Mouse (Mus musculus) kidney, postnatal 0 days (tissue): Measurements from ENCODE around the gene Scg5. TPM values are rescaled to one million over a fixed set of nuclear protein-coding genes. Genes with fewer than 3 reads are reported as not detected.

ENCODE experiments used
- ATAC-seq: fragments of 200-750 bp; cut with Nextera tagmentation; replicated peaks from 2 replicates; pipeline ENCODE4 v1.8.0; 2017; ENCODE audit warnings: low read depth, moderate number of reproducible peaks, moderate TSS enrichment, moderate library complexity; ENCODE audit not compliant: low FRiP score
- DNase-seq: peaks from one replicate; pipeline ENCODE4 v3.0.0-alpha.2; 2016; ENCODE audit warnings: low spot score
- H3K27ac ChIP-seq: fragments of 300-500 bp; sonication (generic); 2 replicates; pipeline ENCODE4 v1.5.1; 2014; ENCODE audit warnings: mild to moderate bottlenecking
- H3K27me3 ChIP-seq: fragments of 300-500 bp; sonication (generic); 2 replicates; pipeline ENCODE4 v1.6.1; 2014; ENCODE audit warnings: low read length, mixed read lengths; ENCODE audit not compliant: insufficient read depth
- H3K36me3 ChIP-seq: fragments of 300-500 bp; sonication (generic); 2 replicates; pipeline ENCODE4 v1.6.1; 2014; ENCODE audit warnings: low read length, mixed read lengths; ENCODE audit not compliant: insufficient read depth
- H3K4me1 ChIP-seq: fragments of 300-500 bp; sonication (generic); replicated peaks from 2 replicates; pipeline ENCODE4 v1.6.1; 2014; ENCODE audit warnings: antibody characterized with exemption, low read length, mixed read lengths; ENCODE audit not compliant: insufficient read depth
- H3K4me2 ChIP-seq: fragments of 300-500 bp; sonication (generic); 2 replicates; pipeline ENCODE4 v1.6.1; 2014; ENCODE audit warnings: mild to moderate bottlenecking, low read length, moderate library complexity, mixed read lengths
- H3K4me3 ChIP-seq: fragments of 300-500 bp; sonication (generic); replicated peaks from 2 replicates; pipeline ENCODE4 v1.5.1; 2014; ENCODE audit warnings: low read depth, low read length
- H3K9ac ChIP-seq: fragments of 300-500 bp; sonication (generic); 2 replicates; pipeline ENCODE4 v1.6.1; 2014; ENCODE audit warnings: low read depth, low read length
- H3K9me3 ChIP-seq: fragments of 300-500 bp; sonication (generic); replicated peaks from 2 replicates; pipeline ENCODE4 v1.6.1; 2016; ENCODE audit warnings: low read length, inconsistent platforms, mixed read lengths
- CTCF ChIP-seq: IDR thresholded peaks from 2 replicates; pipeline ENCODE4 v1.5.1; 2016; ENCODE audit warnings: antibody characterized with exemption, low read depth, mild to moderate bottlenecking, moderate library complexity
- WGBS: fragments of 180-500 bp; shearing (Covaris S2); extraction: QIAGEN DNeasy Blood & Tissue Kit; methylation state at CpG from one replicate; pipeline ENCODE4 v1.1.7; 2014; 5-methylcytosine and 5-hydroxymethylcytosine counted together
- polyA plus RNA-seq: library from polyadenylated mRNA; unstranded; fragments of >200 nt; fragmentation: Nextera tagmentation; extraction: Ambion mirVana; gene quantifications from 2 replicates; pipeline ENCODE4 v1.2.1, GENCODE M21; 2015

Scg5 gene
- 36.9 and 46.2 TPM in 2 replicates for polyA plus RNA-seq

DNA sequence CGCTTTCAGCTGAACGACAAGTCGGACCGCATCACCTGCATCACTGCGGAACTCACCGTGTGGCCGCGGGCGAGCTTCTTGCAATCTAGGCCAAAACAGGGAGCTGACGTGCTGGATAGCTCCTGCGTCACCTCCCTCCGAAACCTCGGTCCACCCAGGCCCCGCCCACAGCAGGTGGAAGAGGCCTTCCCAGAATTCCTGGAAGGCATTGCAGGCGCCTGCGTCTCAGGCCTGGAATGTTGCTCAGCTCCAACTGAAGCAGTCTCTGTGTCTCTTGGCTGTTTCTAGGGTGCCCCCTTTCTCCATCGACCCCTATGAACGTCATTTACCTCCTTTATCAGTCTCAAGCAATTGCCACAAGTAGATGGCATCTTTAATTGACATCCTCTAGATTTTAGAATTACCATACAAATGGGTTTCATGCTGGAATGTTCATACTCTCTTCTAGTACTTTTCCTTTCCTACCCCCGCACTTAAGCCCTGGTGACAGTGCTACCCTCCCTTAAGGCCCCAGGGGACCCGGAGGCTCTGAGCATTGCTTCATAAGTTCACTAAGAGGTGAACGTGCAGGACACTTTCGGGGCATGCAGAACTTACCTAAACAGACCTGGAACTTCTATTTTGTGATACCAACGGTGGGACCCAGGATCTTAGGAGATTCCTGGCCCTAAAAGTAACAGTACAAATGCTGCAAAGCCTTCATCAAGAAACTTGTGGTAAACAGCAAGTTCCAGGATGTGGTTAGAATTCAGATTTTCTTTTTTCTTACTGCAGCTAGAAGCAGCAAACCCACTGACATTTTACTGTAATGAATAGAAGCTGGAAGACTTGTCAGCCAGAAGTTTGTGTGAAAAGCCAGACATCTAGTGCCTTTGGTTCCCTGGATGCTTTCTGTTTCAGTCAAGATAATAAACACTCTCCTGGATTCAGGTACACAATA lies at the start of gene Scg5:
TSS of gene Scg5 (minus strand) at position 179 of the 940 bp plus-strand sequence.
- H3K9me3 ChIP-seq, result no peaks in the 10 kb centered on the region
- 8% methylated on average over 23 of the region's 23 CpGs for WGBS
- peaks cover 12% of the 10 kb centered on the region for H3K36me3 ChIP-seq
- DNase-seq (peak; percentile 85), ATAC-seq (peak; percentile 92)
- 0 out of 2 replicates have a peak, but pooled peaks cover 4% of the 10 kb centered on the region for H3K4me1 ChIP-seq
- no peak for TF ChIP-seq CTCF
- H3K27me3 ChIP-seq, result no peaks in the 10 kb centered on the region
- H3K4me3 ChIP-seq, result peak within 1 kb of the TSS; percentile 20
- peak within 1 kb of the TSS; percentile 9; the same call in 1 of the 2 replicates for H3K9ac ChIP-seq
- peak within 1 kb of the TSS; percentile 48 for H3K4me2 ChIP-seq
- peak within 1 kb of the TSS; percentile 58 for H3K27ac ChIP-seq

DNA sequence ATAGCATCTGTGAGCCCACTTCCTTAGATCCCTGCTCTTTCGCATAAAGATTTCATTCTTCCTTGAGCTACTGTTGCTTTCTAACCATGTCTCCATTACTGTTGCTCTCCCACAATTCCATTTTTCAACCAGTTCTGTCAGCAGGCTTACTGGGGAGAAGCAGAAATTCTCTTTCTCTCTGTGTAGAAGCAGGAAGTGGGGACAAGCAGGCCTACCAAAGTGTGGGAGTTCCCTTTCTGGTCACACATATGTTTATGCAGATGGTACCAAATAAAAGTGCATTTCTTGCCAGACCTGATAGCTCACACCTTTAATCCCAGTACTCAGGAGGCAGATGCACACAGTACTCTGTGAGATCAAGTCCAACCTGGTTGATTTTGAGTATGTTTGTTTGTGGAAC lies 41.2 kb upstream of the Scg5 start:
- no peaks in the 10 kb centered on the region for H3K36me3 ChIP-seq
- no peak for TF ChIP-seq CTCF
- no peak overlapping the region for H3K4me3 ChIP-seq
- 90% methylated on average over 1 of the region's 1 CpGs for WGBS
- DNase-seq, result no peak
- H3K9ac ChIP-seq, result no peak overlapping the region
- no peaks in the 10 kb centered on the region for H3K4me1 ChIP-seq
- no peak overlapping the region for H3K27ac ChIP-seq
- no peaks in the 10 kb centered on the region for H3K9me3 ChIP-seq
- no peak overlapping the region for H3K4me2 ChIP-seq
- no peaks in the 10 kb centered on the region for H3K27me3 ChIP-seq
- no peak for ATAC-seq

DNA sequence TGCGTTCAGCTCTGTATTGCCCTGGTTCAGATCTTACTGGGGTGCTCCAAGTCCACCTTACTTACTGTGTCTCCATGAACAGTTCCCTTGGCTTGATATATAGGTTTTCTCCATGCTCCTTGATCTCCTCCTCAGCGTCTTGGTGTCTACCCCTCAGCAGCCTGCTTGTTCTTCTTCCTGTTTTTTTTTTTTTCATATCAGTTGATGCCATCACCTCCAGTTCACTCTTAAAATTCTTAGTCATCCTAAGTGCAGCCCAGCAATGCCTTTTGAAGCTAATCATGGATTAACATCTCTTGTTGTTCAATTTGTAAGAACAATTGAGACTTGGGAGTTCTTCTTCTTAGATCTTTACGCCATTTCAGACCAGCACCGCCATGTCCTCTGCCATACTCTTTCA lies 39.5 kb upstream of the Scg5 start:
- H3K4me2 ChIP-seq, result no peak overlapping the region
- no peak overlapping the region for H3K9ac ChIP-seq
- ATAC-seq, result no peak
- H3K36me3 ChIP-seq, result no peaks in the 10 kb centered on the region
- H3K9me3 ChIP-seq, result no peaks in the 10 kb centered on the region
- WGBS, result 82% methylated on average over 4 of the region's 4 CpGs
- TF ChIP-seq CTCF, result no peak
- H3K4me3 ChIP-seq, result no peak overlapping the region
- no peaks in the 10 kb centered on the region for H3K4me1 ChIP-seq
- no peaks in the 10 kb centered on the region for H3K27me3 ChIP-seq
- H3K27ac ChIP-seq, result no peak overlapping the region
- no peak for DNase-seq

DNA sequence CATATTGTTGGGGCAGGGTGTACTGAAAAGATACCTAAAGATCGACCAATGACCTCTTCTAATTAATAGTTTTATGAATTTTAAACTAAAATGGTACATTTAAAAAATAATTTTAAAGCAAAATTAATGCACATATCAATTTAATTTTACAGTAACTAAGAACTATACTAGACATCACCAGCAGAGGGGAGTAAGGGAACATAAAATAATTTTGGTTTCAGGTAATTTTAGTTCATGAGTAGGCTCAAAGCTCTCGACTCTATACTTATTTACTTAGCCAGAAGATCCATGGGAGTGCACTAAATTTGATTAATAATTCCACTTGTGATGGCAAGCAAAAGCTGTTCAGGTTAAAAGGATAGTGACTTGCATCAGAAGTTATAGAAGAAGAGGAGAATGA lies 37.2 kb upstream of the Scg5 start:
- WGBS, result 14% methylated on average over 2 of the region's 2 CpGs

DNA sequence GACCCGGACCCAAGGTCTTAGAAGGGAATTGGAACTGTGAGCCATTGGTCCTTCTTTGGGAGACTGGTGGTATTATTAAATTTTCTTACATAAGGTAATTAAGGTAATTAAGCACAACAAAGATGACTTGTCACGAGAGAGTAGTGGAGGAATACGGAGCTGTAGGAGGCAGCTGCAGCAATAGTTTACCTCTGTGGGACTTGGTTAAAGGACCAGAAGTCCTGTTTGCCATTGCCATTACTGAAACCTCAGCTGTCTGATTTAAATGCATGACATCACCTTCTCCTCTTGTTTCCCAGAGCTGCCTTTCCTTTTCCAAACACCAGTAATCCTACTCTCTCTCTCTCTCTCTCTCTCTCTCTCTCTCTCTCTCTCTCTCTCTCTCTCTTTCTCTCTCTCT lies 20.2 kb upstream of the Scg5 start:
- Histone ChIP-seq H3K4me1 (peaks cover 9% of the 10 kb centered on the region; the same call in 1 of the 2 replicates), H3K4me2 (peak overlapping the region; percentile 76), H3K27ac (peak overlapping the region; percentile 79), H3K4me3 (peak overlapping the region; percentile 90), H3K27me3 (no peaks in the 10 kb centered on the region), H3K9ac (peak overlapping the region; percentile 63; the same call in 1 of the 2 replicates), H3K36me3 (no peaks in the 10 kb centered on the region), H3K9me3 (no peaks in the 10 kb centered on the region)
- 2% methylated on average over 3 of the region's 3 CpGs for WGBS
- no peak for TF ChIP-seq CTCF
- ATAC-seq (peak; percentile 45), DNase-seq (peak; percentile 73)

More for the DNA sequence above, 37.2 kb upstream of the Scg5 start:
- H3K4me1 ChIP-seq, result no peaks in the 10 kb centered on the region
- peak; percentile 59 for DNase-seq
- no peak overlapping the region for H3K4me3 ChIP-seq
- H3K27me3 ChIP-seq, result no peaks in the 10 kb centered on the region
- H3K9ac ChIP-seq, result no peak overlapping the region
- no peaks in the 10 kb centered on the region for H3K9me3 ChIP-seq
- no peak for ATAC-seq
- no peaks in the 10 kb centered on the region for H3K36me3 ChIP-seq
- no peak overlapping the region for H3K27ac ChIP-seq
- no peak overlapping the region for H3K4me2 ChIP-seq
- peak; percentile 68 for TF ChIP-seq CTCF

DNA sequence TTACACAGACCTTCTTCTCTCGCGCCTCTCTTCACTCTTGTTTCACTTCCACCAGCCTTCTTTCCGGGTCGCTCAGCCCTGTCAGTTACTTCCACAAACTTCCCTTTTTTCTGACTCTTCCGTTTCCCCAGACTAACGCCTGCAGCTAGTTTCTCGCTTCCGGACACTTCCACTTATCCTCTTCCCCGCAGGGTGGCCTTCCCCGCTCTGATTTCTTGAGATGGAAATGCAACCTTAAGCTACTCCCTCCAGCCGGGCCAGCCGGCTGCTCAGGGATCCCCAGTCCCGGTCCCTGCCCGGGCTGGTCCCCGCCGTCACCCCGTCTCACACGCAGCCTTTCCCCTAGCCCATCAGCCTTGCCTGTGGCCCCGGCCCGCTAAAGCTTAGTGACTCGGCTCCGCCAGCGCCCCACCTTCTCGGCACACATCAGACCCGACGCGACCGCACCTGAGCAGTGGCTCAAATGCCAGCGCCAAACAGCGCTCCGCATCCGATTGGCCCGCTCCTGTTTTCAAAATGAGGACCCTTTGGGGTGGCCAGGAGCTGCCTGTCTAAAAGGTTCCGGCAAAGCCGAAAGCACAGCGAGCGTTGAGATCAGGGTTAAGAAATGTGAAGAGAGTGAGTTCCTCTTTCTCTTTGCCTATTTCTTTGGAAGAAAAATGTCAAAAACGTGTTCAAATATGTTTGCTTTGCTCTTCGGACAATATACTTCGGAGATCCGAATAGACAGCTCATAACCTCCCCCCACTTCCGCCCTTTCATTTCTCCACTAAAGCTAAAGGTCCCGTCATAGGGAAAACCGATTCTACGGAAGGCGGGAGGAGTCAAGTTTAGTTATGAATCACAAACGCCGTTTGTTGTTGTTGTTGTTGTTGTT lies 19.6 kb upstream of the Scg5 start, which contains the start of gene Arhgap11a:
TSS of gene Arhgap11a (minus strand) at position 417 of the 877 bp plus-strand sequence.
- peak; percentile 98 for ATAC-seq
- H3K4me1 ChIP-seq, result peaks cover 9% of the 10 kb centered on the region; the same call in 1 of the 2 replicates
- peak within 1 kb of the TSS; percentile 79 for H3K27ac ChIP-seq
- no peaks in the 10 kb centered on the region for H3K9me3 ChIP-seq
- H3K9ac ChIP-seq, result peak within 1 kb of the TSS; percentile 63
- under 1% methylated on average over 48 of the region's 48 CpGs for WGBS
- DNase-seq, result peak; percentile 98
- H3K36me3 ChIP-seq, result no peaks in the 10 kb centered on the region
- peak within 1 kb of the TSS; percentile 90 for H3K4me3 ChIP-seq
- no peak for TF ChIP-seq CTCF
- peak within 1 kb of the TSS; percentile 76 for H3K4me2 ChIP-seq
- H3K27me3 ChIP-seq, result no peaks in the 10 kb centered on the region
